Mouse (Mus musculus) MEL (cell line): ENCODE results near the gene Rpgrip1l. TPM values are rescaled to one million over a fixed set of nuclear protein-coding genes. Genes with fewer than 3 reads are reported as not detected.

Experiments used
- DNase-seq: peaks from one replicate; pipeline ENCODE4 v3.0.0; 2011; ENCODE audit warnings: low read depth, low spot score
- H3K27ac ChIP-seq: 2 replicates; pipeline ENCODE4 v1.5.1; 2012; ENCODE audit warnings: low read depth, mild to moderate bottlenecking, control low read depth, low read length, moderate library complexity; ENCODE audit not compliant: control insufficient read depth
- H3K27me3 ChIP-seq, 2 experiments: fragments of 150-350 bp in 1 of 2; sonication (generic) in 1 of 2; 2 replicates each; pipeline ENCODE4 v1.6.1; 2012; ENCODE audit warnings: low read length in 2 of 2, mild to moderate bottlenecking in 2 of 2, improper control_type of control experiment in 1 of 2, moderate library complexity in 1 of 2; ENCODE audit not compliant: insufficient read depth in 2 of 2, control insufficient read depth in 1 of 2
- H3K36me3 ChIP-seq, 2 experiments: 2 replicates each; pipeline ENCODE4 v1.6.1; 2012 to 2014; ENCODE audit warnings: low read length in 2 of 2, improper control_type of control experiment in 1 of 2, inconsistent platforms in 1 of 2, mild to moderate bottlenecking in 1 of 2; ENCODE audit not compliant: insufficient read depth in 2 of 2, control insufficient read depth in 1 of 2
- H3K4me1 ChIP-seq, 2 experiments: fragments of 150-350 bp in 1 of 2; sonication (generic) in 1 of 2; 2 replicates each; pipeline ENCODE4 v1.6.1; 2012; ENCODE audit warnings: low read length in 2 of 2, improper control_type of control experiment in 1 of 2, mild to moderate bottlenecking in 1 of 2; ENCODE audit not compliant: insufficient read depth in 2 of 2, control insufficient read depth in 1 of 2
- H3K4me3 ChIP-seq, 2 experiments: fragments of 150-350 bp in 1 of 2; sonication (generic) in 1 of 2; 2 replicates each; pipeline ENCODE4 v1.5.1; 2012; ENCODE audit warnings: low read depth in 2 of 2, low read length in 2 of 2, mild to moderate bottlenecking in 2 of 2, moderate library complexity in 2 of 2, control low read depth in 1 of 2, improper control_type of control experiment in 1 of 2; ENCODE audit not compliant: control insufficient read depth in 1 of 2, insufficient read depth in 1 of 2
- H3K79me2 ChIP-seq: 2 replicates; pipeline ENCODE4 v1.6.1; 2012; ENCODE audit warnings: mild to moderate bottlenecking, low read length, moderate library complexity; ENCODE audit not compliant: control insufficient read depth, poor library complexity, insufficient read depth
- H3K9ac ChIP-seq: 2 replicates; pipeline ENCODE4 v1.6.1; 2012; ENCODE audit warnings: low read depth, mild to moderate bottlenecking, control low read depth, low read length, moderate library complexity; ENCODE audit not compliant: control insufficient read depth, poor library complexity, severe bottlenecking
- H3K9me3 ChIP-seq: fragments of 150-350 bp; sonication (generic); replicated peaks from 2 replicates; pipeline ENCODE4 v1.6.1; 2012; ENCODE audit warnings: mild to moderate bottlenecking, low read length, improper control_type of control experiment, moderate library complexity; ENCODE audit not compliant: insufficient read depth
- CHD2 ChIP-seq: IDR thresholded peaks from 2 replicates; pipeline ENCODE4 v1.6.1; 2011; ENCODE audit warnings: low read length, improper control_type of control experiment
- EP300 ChIP-seq, 2 experiments: IDR thresholded peaks; 2 replicates each; pipeline ENCODE4 v1.6.1; 2011; ENCODE audit warnings: improper control_type of control experiment in 2 of 2, low read length in 2 of 2, low read depth in 1 of 2, mild to moderate bottlenecking in 1 of 2
- GABPA ChIP-seq: IDR thresholded peaks from 2 replicates; pipeline ENCODE4 v1.6.1; 2012; ENCODE audit warnings: low read depth, mild to moderate bottlenecking, inconsistent platforms, low read length, improper control_type of control experiment, moderate library complexity
- GATA1 ChIP-seq: IDR thresholded peaks from 2 replicates; pipeline ENCODE4 v1.6.1; 2011; ENCODE audit warnings: low read depth, low read length, improper control_type of control experiment
- KAT2A ChIP-seq: conservative IDR thresholded peaks from 2 replicates; pipeline ENCODE4 v1.6.1; 2012; ENCODE audit warnings: low read depth, low read length, improper control_type of control experiment, inconsistent platforms
- MAX ChIP-seq: IDR thresholded peaks from 2 replicates; pipeline ENCODE4 v1.6.1; 2011; ENCODE audit warnings: low read length, improper control_type of control experiment
- MXI1 ChIP-seq: IDR thresholded peaks from 2 replicates; pipeline ENCODE4 v1.6.1; 2011; ENCODE audit warnings: mild to moderate bottlenecking, low read depth, low read length, improper control_type of control experiment
- MYB ChIP-seq: IDR thresholded peaks from 2 replicates; pipeline ENCODE4 v1.6.1; 2011; ENCODE audit warnings: mild to moderate bottlenecking, low read depth, low read length, improper control_type of control experiment
- NELFE ChIP-seq: IDR thresholded peaks from 2 replicates; pipeline ENCODE4 v1.6.1; 2011; ENCODE audit warnings: low read depth, low read length, improper control_type of control experiment
- NRF1 ChIP-seq: IDR thresholded peaks from 2 replicates; pipeline ENCODE4 v1.6.1; 2014; ENCODE audit warnings: low read depth, mild to moderate bottlenecking, inconsistent platforms, low read length, improper control_type of control experiment, moderate library complexity; ENCODE audit not compliant: poor library complexity, insufficient read depth, severe bottlenecking
- POLR2A ChIP-seq, 2 experiments: IDR thresholded peaks; 2 replicates each; pipeline ENCODE4 v1.6.1; 2011 to 2012; ENCODE audit warnings: low read length in 2 of 2, mild to moderate bottlenecking in 2 of 2, control low read depth in 1 of 2, improper control_type of control experiment in 1 of 2, low read depth in 1 of 2, moderate library complexity in 1 of 2; ENCODE audit not compliant: control insufficient read depth in 1 of 2, insufficient read depth in 1 of 2, poor library complexity in 1 of 2
- POLR2AphosphoS2 ChIP-seq: IDR thresholded peaks from 2 replicates; pipeline ENCODE4 v1.6.1; 2011; ENCODE audit warnings: low read length, improper control_type of control experiment
- RCOR1 ChIP-seq: IDR thresholded peaks from 2 replicates; pipeline ENCODE4 v1.6.1; 2012; ENCODE audit warnings: low read depth, mild to moderate bottlenecking, inconsistent platforms, low read length, improper control_type of control experiment
- SIN3A ChIP-seq: IDR thresholded peaks from 2 replicates; pipeline ENCODE4 v1.6.1; 2012; ENCODE audit warnings: low read length, improper control_type of control experiment, inconsistent platforms
- SMC3 ChIP-seq: IDR thresholded peaks from 2 replicates; pipeline ENCODE4 v1.6.1; 2011; ENCODE audit warnings: low read depth, low read length, improper control_type of control experiment
- TCF12 ChIP-seq: IDR thresholded peaks from 2 replicates; pipeline ENCODE4 v1.6.1; 2014; ENCODE audit warnings: low read depth, mild to moderate bottlenecking, inconsistent platforms, low read length, improper control_type of control experiment, moderate library complexity
- USF1 ChIP-seq: IDR thresholded peaks from 2 replicates; pipeline ENCODE4 v1.6.1; 2014; ENCODE audit warnings: low read depth, mild to moderate bottlenecking, inconsistent platforms, low read length, improper control_type of control experiment, moderate library complexity
- USF2 ChIP-seq, 2 experiments: IDR thresholded peaks; 2 replicates each; pipeline ENCODE4 v1.6.1; 2011 to 2012; ENCODE audit warnings: improper control_type of control experiment in 2 of 2, low read length in 2 of 2, borderline replicate concordance in 1 of 2, inconsistent platforms in 1 of 2, low read depth in 1 of 2, mild to moderate bottlenecking in 1 of 2; ENCODE audit not compliant: insufficient read depth in 1 of 2
- ZC3H11A ChIP-seq: IDR thresholded peaks from 2 replicates; pipeline ENCODE4 v1.6.1; 2012; ENCODE audit warnings: low read depth, mild to moderate bottlenecking, inconsistent platforms, low read length, improper control_type of control experiment
- ZKSCAN1 ChIP-seq: IDR thresholded peaks from 2 replicates; pipeline ENCODE4 v1.6.1; 2012; ENCODE audit warnings: low read depth, mild to moderate bottlenecking, inconsistent platforms, low read length, improper control_type of control experiment, moderate library complexity
- ZNF384 ChIP-seq: IDR thresholded peaks from 2 replicates; pipeline ENCODE4 v1.6.1; 2012; ENCODE audit warnings: low read depth, mild to moderate bottlenecking, inconsistent platforms, low read length, improper control_type of control experiment
- polyA plus RNA-seq, 2 experiments: library from polyadenylated mRNA; stranded (reverse) in 1 of 2; unstranded in 1 of 2; fragments of >175 nt in 1 of 2; fragments of >200 nt in 1 of 2; gene quantifications; 2 replicates each; pipeline versions ENCODE4 v1.2.1 to v1.2.4; 2012; ENCODE audit warnings: low replicate concordance in 2 of 2, low read depth in 1 of 2; ENCODE audit not compliant: insufficient read length in 2 of 2, insufficient read depth in 1 of 2, missing spikeins in 1 of 2
- total RNA-seq: library from RNA; depleted of rRNA; stranded (reverse); fragments of 300-350 nt; gene quantifications from 2 replicates; pipeline ENCODE4 v1.2.3, GENCODE M21; 2012

Rpgrip1l gene
- total and polyA plus RNA-seq, 3 experiments: 2.9 to 3.9 TPM; not detected in 1

GRCm38 (mm10) chr8:91352598-91352997, 39.5 kb upstream of the Rpgrip1l start:
- Histone ChIP-seq H3K9me3 (no peaks in the 10 kb centered on the region), H3K79me2 (peaks cover 3% of the 10 kb centered on the region; the same call in 1 of the 2 replicates), H3K27me3 (no peaks in the 10 kb centered on the region), H3K4me1 (peaks cover 3 to 19% of the 10 kb centered on the region in 2 experiments), H3K4me3 (no peak overlapping the region), H3K27ac (no peak overlapping the region), H3K9ac (no peak overlapping the region), H3K36me3 (peaks cover 0 to 9% of the 10 kb centered on the region in 2 experiments; a peak in 3 of 4 replicates)
- TF ChIP-seq POLR2AphosphoS2 (no peak), GABPA (no peak), SIN3A (0 out of 2 replicates have a peak, but pooled peaks have one; percentile 27)
- DNase-seq: peak; percentile 55

DNA sequence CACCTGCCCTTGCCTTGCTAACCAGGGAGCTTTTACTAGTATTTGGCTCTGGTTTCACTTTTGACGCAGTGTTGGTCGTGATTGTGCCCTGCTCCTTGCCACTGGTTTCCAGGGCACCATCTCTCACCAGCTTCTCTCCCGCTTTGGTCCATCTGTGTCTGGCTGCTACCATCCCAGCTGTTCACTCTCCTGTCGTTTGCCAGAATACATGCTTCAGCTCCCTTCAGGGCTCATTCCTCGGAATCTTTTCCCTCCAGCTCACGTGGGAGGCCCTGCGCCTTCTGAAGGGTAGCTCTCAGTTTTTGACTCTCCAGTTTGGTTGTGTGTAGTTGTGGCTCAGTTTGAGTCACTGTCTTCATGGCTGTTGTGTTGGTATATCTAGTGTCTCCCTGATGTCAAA, 37.6 kb upstream of the Rpgrip1l start:
- no peaks in the 10 kb centered on the region for H3K9me3 ChIP-seq
- H3K36me3 ChIP-seq: peaks cover 0 to 9% of the 10 kb centered on the region in 2 experiments; a peak in 3 of 4 replicates
- H3K4me3 ChIP-seq: no peak overlapping the region
- no peak overlapping the region for H3K9ac ChIP-seq
- peaks cover 3% of the 10 kb centered on the region; the same call in 1 of the 2 replicates for H3K79me2 ChIP-seq
- H3K27me3 ChIP-seq: no peaks in the 10 kb centered on the region
- TF ChIP-seq SMC3: no peak
- TF ChIP-seq CHD2: no peak
- no peak for TF ChIP-seq NELFE
- TF ChIP-seq TCF12: no peak
- no peak for TF ChIP-seq MAX
- no peak for TF ChIP-seq POLR2A (IDR thresholded peaks at IDR 0.05; ENCODE audit: control insufficient read depth in 1 of 2, insufficient read depth in 1 of 2, low read depth in 1 of 2, low read length in 2 of 2, poor library complexity in 1 of 2)
- TF ChIP-seq RCOR1: no peak
- TF ChIP-seq SIN3A: no peak
- TF ChIP-seq MYB: no peak
- TF ChIP-seq USF1: no peak
- no peak for TF ChIP-seq ZNF384
- TF ChIP-seq GABPA: no peak
- TF ChIP-seq USF2 (IDR thresholded peaks at IDR 0.05; ENCODE audit: borderline replicate concordance in 1 of 2, insufficient read depth in 1 of 2, low read depth in 1 of 2, low read length in 2 of 2): no peak
- no peak for TF ChIP-seq KAT2A
- TF ChIP-seq EP300 (IDR thresholded peaks at IDR 0.05; ENCODE audit: low read depth in 1 of 2, low read length in 2 of 2): no peak
- TF ChIP-seq ZC3H11A: no peak
- no peak for TF ChIP-seq GATA1
- TF ChIP-seq NRF1: no peak
- no peak for TF ChIP-seq MXI1
- no peak for TF ChIP-seq ZKSCAN1
- no peak overlapping the region for H3K27ac ChIP-seq
- no peak for DNase-seq
- peaks cover 3 to 19% of the 10 kb centered on the region in 2 experiments for H3K4me1 ChIP-seq
